Mouse (Mus musculus) cerebellum, postnatal 4 days (tissue): ENCODE results near the gene Tvp23a.

Experiments
- DNase-seq, 2 experiments: peaks; one replicate each; pipeline ENCODE4 v3.0.0; 2022; ENCODE audit warnings: low spot score in 2 of 2, mixed read lengths in 1 of 2

Gene Tvp23a

GRCm38 (mm10) chr16:10447264-10447594, at the start of gene Tvp23a:
Gene Tvp23a (minus strand): TSS chr16:10447362.
- peak; percentile 62 to 79 for DNase-seq

- DNase-seq, result no peak
These were observed 48.7 kb upstream of the Tvp23a start for GRCm38 (mm10) chr16:10495824-10496298.

DNA sequence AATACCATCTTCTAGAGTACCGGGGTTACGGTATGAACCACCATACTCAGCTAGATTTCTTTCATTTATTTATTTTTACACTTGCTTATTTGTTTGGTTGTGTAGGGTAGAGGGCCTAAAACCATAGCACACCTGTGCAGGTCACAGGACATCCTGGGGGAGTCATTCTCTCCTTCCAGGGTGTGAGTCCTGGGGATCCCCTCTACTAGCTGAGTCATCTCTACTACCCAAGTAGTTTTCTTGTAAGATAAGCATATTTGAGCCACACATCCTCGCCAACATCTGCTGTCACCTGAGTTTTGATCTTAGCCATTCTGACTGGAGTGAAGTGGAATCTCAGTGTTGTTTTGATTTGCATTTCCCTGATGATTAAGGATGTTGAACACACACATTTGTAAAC, 45.4 kb upstream of the Tvp23a start:
- DNase-seq, result no peak

GRCm38 (mm10) chr16:10491716-10492115, 44.6 kb upstream of the Tvp23a start:
- no peak for DNase-seq

DNA sequence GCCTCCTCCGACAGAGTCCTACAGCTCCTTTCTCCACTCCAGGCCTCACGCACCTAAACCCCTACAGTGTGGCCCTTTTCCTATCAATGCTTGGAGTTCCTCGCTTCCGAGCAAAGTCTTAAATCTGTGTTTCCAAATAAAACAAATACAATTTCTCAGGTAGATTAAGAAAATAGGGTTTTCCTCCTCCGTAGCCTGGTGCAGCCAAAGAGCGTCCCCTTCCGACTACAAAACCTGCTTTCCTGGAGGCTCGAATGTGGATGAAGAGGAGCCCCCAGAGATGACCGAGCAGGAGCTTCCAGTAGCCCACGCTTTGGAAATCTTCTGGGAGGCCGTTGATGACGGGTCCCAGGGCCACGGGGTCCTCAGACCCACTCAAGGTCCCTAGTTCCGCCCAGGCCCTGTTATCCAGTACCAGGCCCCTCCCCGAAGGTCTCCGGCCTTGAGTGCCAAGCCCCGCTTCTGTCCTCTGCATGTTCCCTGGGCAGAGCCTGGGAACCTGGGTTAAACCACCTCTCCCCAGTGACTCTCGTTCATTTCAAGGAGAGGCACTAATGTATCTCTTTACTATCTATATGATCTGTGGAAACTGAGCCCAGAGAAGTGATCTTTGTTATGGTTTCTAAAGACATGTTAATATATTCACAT, 43.5 kb upstream of the Tvp23a start:
- DNase-seq, result no peak

DNA sequence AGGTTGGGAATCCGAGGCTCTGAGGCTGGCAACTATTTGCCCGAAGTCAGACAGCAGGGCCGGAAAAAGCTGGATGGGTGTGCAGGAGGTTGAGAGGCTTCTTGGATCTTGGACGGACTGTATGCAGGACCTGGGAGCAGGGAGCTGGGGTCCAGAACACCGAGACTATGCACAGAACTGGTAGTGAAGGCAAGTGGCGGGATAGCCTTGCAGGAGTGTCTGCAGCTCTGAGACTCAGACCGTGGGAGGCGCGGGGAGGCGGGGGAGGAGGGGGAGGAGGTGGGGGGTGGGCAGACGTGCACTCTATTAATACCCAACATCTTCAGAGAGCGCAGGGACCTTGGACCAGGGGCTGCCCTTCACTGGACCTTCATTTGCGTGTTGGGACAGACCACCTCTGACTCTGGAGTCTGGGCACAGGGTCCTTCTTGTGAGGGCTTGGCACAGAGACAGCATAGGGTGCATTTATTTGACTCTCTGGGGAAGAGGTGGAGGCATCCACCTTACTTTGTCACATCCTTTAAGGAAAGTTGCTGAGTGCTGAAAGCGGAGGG, 42.8 kb upstream of the Tvp23a start:
- DNase-seq, result no peak

DNA sequence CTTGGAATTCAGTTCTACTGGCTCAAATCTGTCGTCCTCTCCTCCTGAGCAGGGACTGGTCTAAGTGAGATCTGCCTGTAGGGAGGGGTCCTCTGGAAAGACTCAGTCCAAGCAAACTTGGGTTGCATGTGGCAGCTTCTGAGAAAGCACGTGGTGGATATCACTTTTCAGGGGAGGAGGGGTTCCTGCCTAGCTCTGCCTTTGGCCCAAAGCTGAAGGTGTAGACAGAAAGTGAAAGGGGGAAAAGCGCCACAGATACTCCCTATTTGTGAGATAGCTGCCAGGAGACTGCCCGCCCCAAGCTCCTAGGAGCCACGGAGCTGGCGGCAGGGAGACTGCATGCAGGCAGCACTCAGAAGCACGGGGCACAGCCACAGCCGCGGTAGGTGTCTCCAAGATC, 42.3 kb upstream of the Tvp23a start:
- no peak for DNase-seq

- no peak for DNase-seq
These were observed 41.8 kb upstream of the Tvp23a start for GRCm38 (mm10) chr16:10488769-10489481.

DNA sequence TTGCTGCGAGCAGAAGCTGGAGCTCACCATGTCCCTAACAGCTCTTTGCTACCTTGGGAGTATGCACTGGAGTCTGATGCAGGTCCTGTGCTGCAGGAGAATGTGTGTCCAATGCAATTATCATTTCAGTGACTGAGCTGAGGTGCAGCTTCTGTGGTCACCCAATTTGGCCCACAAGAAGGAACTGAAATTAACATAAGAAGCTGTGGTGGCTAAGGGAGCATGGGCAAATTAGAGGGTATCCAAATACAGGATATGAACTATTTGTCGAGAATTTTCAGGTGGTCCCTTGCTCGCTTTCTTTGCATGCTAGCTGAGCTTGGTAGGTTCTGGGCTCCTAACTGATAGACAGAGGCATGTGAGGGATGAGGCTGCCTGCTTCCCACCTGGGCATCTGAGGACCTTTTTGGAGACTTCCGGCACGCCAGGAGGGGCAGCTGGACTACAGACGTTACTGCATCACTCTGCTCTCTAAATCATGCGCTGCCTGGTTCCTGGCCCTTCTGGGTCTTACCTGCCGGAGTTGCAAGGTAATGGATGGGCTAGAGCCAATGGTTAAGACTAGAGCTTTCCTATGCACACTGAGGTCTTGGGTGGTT, 40.8 kb upstream of the Tvp23a start:
- DNase-seq, result no peak

- DNase-seq, result no peak
These were observed 39.8 kb upstream of the Tvp23a start for GRCm38 (mm10) chr16:10486993-10487392.

GRCm38 (mm10) chr16:10482343-10482742, 35.2 kb upstream of the Tvp23a start:
- DNase-seq, result no peak

GRCm38 (mm10) chr16:10479857-10480256, 32.7 kb upstream of the Tvp23a start, which contains the start of gene Ciita:
Gene Ciita (plus strand): TSS chr16:10480059.
- DNase-seq, result no peak

- DNase-seq, result no peak
These were observed 28.8 kb upstream of the Tvp23a start for GRCm38 (mm10) chr16:10475919-10476318.

- DNase-seq, result no peak
These were observed 27.8 kb upstream of the Tvp23a start for GRCm38 (mm10) chr16:10474956-10475355.

- DNase-seq, result no peak
These were observed 24.8 kb upstream of the Tvp23a start for GRCm38 (mm10) chr16:10471950-10472349.

- DNase-seq, result no peak
These were observed 21.0 kb upstream of the Tvp23a start for GRCm38 (mm10) chr16:10468201-10468600.

DNA sequence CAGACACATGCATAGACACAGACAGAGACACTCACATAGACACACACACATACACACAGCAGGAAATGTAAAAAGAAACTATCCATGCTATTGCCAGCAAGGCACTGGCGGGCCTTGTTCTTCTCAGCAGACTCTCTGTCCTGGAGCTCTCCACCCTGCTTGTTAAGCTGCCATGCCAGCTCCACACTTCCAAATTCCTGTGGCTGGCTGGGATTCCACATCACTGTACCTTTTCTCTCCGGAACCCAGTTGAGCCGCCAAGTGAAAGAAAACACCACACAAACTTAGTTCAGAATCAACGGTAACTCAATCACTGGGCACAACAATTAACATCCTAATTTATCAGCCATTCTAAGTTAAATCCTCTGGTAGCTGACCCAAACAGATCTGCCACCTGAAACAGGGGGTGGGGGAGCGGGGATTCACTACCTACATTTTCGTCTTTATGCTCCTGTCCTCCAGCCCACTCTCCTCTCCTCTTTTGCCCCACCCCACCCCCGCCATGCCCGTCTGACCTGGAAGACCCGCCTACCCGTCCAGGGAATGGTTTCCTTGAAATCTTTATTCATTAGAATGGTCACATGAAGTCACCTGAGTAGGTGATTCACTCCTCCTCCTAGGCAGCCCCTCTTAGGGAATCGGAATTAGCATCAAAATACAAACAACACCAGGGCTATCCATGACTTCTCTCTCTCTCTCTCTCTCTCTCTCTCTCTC, 20.4 kb upstream of the Tvp23a start:
- no peak for DNase-seq

GRCm38 (mm10) chr16:10465011-10465681, 18.0 kb upstream of the Tvp23a start:
- DNase-seq, result no peak

DNA sequence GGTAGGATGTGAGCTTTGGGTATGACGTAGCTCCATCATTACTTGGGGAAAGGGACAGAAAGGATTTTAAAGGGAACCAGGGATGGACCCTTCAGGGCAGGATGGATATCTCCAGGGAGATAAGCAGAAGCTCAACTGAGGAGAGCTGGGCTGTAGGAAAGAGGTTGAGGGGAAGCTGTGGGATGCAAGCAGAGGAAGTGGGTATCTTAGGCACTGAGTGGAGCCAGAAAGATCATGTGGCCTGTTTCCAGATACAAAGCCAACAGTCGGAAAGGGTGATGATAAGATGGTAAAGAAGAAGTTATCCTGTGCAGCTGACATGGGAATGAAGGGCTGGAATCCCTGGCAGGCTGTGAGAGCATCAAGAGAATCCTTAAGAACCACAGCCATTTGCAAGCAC, 14.0 kb upstream of the Tvp23a start:
- DNase-seq, result no peak

DNA sequence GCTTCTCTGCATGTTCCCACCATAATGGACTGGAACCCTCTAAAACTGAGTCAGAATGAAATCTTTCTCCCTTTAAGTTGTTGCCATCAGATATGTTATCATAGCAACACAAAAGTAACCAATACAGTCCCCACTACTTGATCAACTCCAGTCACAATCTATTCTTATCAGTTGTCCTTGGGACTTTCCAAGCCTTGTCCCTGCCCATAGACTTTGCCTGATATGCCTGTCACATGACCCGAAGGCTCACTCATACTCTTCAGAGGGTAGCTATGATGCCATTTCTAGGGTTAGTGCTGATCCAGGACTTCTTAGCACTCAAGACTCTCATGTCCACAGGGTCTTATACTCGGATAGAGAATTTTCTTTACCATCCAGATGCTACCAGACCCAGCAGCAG, 13.0 kb upstream of the Tvp23a start:
- DNase-seq, result no peak

DNA sequence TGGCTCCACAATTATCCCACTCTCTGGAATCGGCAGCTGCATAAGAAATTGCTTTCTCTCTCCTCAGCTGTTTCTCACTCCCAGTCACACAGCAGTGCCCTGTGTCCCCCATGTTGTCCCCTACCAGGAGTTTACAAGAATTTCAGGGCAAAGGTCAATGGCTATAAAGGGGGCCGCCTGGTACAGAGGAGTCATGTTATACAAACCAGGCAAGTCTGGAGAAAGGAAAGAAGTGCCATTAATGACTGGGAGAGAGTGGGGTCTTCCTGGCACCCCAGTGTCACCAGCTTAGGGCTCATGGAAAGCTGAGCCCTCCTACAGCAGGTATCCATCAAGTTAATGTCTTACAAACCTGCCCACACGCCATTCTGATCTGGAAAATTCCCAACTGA, 7.4 kb upstream of the Tvp23a start:
- no peak for DNase-seq
